In the genomic region with DNA sequence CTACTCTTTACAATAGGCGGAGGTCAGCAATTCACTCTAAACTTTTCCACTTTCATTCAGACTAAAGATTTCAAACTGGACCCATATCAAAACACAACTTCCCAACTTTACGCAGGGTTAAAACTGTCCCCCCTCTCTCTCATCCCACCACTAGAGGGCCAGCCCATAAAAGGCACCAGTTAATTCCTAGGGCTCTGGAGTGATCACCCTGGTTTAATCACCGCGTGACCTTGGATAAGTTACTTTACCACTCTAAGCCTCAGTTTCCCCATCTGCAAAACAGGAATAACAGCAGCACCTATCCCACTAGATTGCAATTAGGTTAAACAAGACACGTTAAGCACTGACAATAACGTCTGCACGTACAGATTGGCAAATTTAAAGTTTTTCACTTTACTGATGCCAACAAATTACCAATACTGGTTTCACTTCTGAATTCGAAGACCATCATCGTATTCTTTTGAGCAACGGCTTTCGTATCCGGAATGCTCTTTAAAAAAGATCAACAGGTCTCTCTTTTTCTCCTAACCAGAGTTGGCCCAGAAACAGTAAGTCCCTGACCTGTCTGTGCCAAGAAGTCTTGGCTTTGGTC, we compare ENCODE assay signal across 7 mouse cellular contexts. TPM values are rescaled to one million over a fixed set of nuclear protein-coding genes. Genes with fewer than 3 reads are reported as not detected.
DNase-seq lines count a peak whose midpoint lies in the region; ATAC-seq lines count a peak whose summit lies in the region.

No protein-coding gene starts in this region.

- H3K4me3 ChIP-seq in embryonic facial prominence, embryonic 14.5 days (ENCODE audit: low read depth, low read length) = peak overlapping the region; percentile 99
- H3K4me3 ChIP-seq in heart, embryonic 16.5 days (ENCODE audit: low read length) = peak overlapping the region; percentile 96
- H3K4me3 ChIP-seq in lung, embryonic 15.5 days = peak overlapping the region; percentile 75
- peak overlapping the region; percentile 90 for H3K4me3 ChIP-seq in neural tube, embryonic 15.5 days (replicated peaks)

- DNase-seq in MEL-GATA-1-ER (ENCODE audit: extremely low read depth, low read depth) = peak; percentile 53
- peak; percentile 34 for DNase-seq in adrenal gland, postnatal 25 days
- peak; percentile 76 for DNase-seq in embryonic facial prominence, embryonic 14.5 days (ENCODE audit: low spot score)
- DNase-seq in kidney, postnatal 10 days = peak; percentile 74

- peak overlapping the region; percentile 99 for H3K9ac ChIP-seq in embryonic facial prominence, embryonic 14.5 days (ENCODE audit: low read depth, low read length)
- peak overlapping the region; percentile 99 for H3K9ac ChIP-seq in heart, embryonic 16.5 days (ENCODE audit: low read length)
- peak overlapping the region; percentile 96 for H3K9ac ChIP-seq in lung, embryonic 15.5 days
- peak overlapping the region; percentile 90 for H3K9ac ChIP-seq in neural tube, embryonic 15.5 days (replicated peaks)

- no peaks in the 10 kb centered on the region for H3K27me3 ChIP-seq in embryonic facial prominence, embryonic 14.5 days (replicated peaks; ENCODE audit: control insufficient read depth, insufficient read depth, low read length)
- no peaks in the 10 kb centered on the region for H3K27me3 ChIP-seq in heart, embryonic 16.5 days (ENCODE audit: control insufficient read depth, insufficient read depth, low read length)
- H3K27me3 ChIP-seq in lung, embryonic 15.5 days = no peaks in the 10 kb centered on the region
- no peaks in the 10 kb centered on the region for H3K27me3 ChIP-seq in neural tube, embryonic 15.5 days (replicated peaks)

- no peak for ATAC-seq in embryonic facial prominence, embryonic 14.5 days (ENCODE audit: low read depth)
- peak; percentile 57 for ATAC-seq in heart, embryonic 16.5 days (replicated peaks; ENCODE audit: extremely low read depth, insufficient read depth, low FRiP score)
- ATAC-seq in lung, embryonic 15.5 days (ENCODE audit: borderline replicate concordance, extremely low read depth, low FRiP score, low TSS enrichment) = peak; percentile 59; the same call in 1 of the 2 replicates
- ATAC-seq in neural tube, embryonic 15.5 days (ENCODE audit: low FRiP score) = no peak

- peak overlapping the region; percentile 92 for H3K27ac ChIP-seq in embryonic facial prominence, embryonic 14.5 days (replicated peaks; ENCODE audit: low read depth, low read length)
- peak overlapping the region; percentile 92 for H3K27ac ChIP-seq in heart, embryonic 16.5 days (ENCODE audit: low read length)
- H3K27ac ChIP-seq in lung, embryonic 15.5 days = peak overlapping the region; percentile 95
- H3K27ac ChIP-seq in neural tube, embryonic 15.5 days (replicated peaks) = peak overlapping the region; percentile 92

- H3K9me3 ChIP-seq in embryonic facial prominence, embryonic 14.5 days (ENCODE audit: control insufficient read depth, low read length) = no peaks in the 10 kb centered on the region
- H3K9me3 ChIP-seq in heart, embryonic 16.5 days (replicated peaks; ENCODE audit: control insufficient read depth, low read length) = no peaks in the 10 kb centered on the region
- H3K9me3 ChIP-seq in lung, embryonic 15.5 days = no peaks in the 10 kb centered on the region
- no peaks in the 10 kb centered on the region for H3K9me3 ChIP-seq in neural tube, embryonic 15.5 days (replicated peaks)

- peaks cover 15% of the 10 kb centered on the region for H3K36me3 ChIP-seq in embryonic facial prominence, embryonic 14.5 days (ENCODE audit: control insufficient read depth, insufficient read depth, low read length)
- H3K36me3 ChIP-seq in heart, embryonic 16.5 days (ENCODE audit: control insufficient read depth, insufficient read depth) = peaks cover 7% of the 10 kb centered on the region; the same call in 1 of the 2 replicates
- peaks cover 12% of the 10 kb centered on the region for H3K36me3 ChIP-seq in lung, embryonic 15.5 days
- peaks cover 18% of the 10 kb centered on the region for H3K36me3 ChIP-seq in neural tube, embryonic 15.5 days

- WGBS in embryonic facial prominence, embryonic 14.5 days = 3% methylated on average over 12 of the region's 12 CpGs
- WGBS in heart, embryonic 16.5 days = 5% methylated on average over 12 of the region's 12 CpGs
- WGBS in lung, embryonic 15.5 days = 6% methylated on average over 12 of the region's 12 CpGs
- WGBS in neural tube, embryonic 15.5 days = 10% methylated on average over 12 of the region's 12 CpGs

- H3K4me2 ChIP-seq in embryonic facial prominence, embryonic 14.5 days (ENCODE audit: low read depth, low read length) = peak overlapping the region; percentile 68
- peak overlapping the region; percentile 83 for H3K4me2 ChIP-seq in heart, embryonic 16.5 days (ENCODE audit: low read depth, low read length)
- peak overlapping the region; percentile 76 for H3K4me2 ChIP-seq in lung, embryonic 15.5 days
- peak overlapping the region; percentile 74 for H3K4me2 ChIP-seq in neural tube, embryonic 15.5 days

- peaks cover 7% of the 10 kb centered on the region; the same call in 1 of the 2 replicates for H3K4me1 ChIP-seq in embryonic facial prominence, embryonic 14.5 days (ENCODE audit: control insufficient read depth, insufficient read depth, low read length)
- peaks cover 10% of the 10 kb centered on the region for H3K4me1 ChIP-seq in heart, embryonic 16.5 days (ENCODE audit: control insufficient read depth, insufficient read depth, low read length)
- H3K4me1 ChIP-seq in lung, embryonic 15.5 days = peaks cover 16% of the 10 kb centered on the region
- H3K4me1 ChIP-seq in neural tube, embryonic 15.5 days = peaks cover 24% of the 10 kb centered on the region

RNA-seq across cellular contexts. Expression of a gene that starts 1.0 kb away (rescaled TPM):
- total RNA-seq in adrenal gland, postnatal 25 days (2021) = 80.1 and 95.8 TPM in 2 replicates
- polyA plus RNA-seq in embryonic facial prominence, embryonic 14.5 days (2014; fragmentation: Nextera tagmentation; extraction: Ambion mirVana) = 14.1 and 14.8 TPM in 2 replicates
- polyA plus RNA-seq in heart, embryonic 16.5 days (2015; fragmentation: Nextera tagmentation; extraction: Ambion mirVana) = 16.1 and 18.0 TPM in 2 replicates
- polyA plus RNA-seq in lung, embryonic 15.5 days (2015; fragmentation: Nextera tagmentation; extraction: Ambion mirVana) = 16.4 and 16.5 TPM in 2 replicates
- polyA plus RNA-seq in neural tube, embryonic 15.5 days (2015; fragmentation: Nextera tagmentation; extraction: Ambion mirVana) = 17.4 and 17.9 TPM in 2 replicates

RNA-seq across cellular contexts. Expression of a gene that starts 25.1 kb away (rescaled TPM):
- total RNA-seq in adrenal gland, postnatal 25 days (2021) = 10.1 and 14.8 TPM in 2 replicates
- polyA plus RNA-seq in embryonic facial prominence, embryonic 14.5 days (2014; fragmentation: Nextera tagmentation; extraction: Ambion mirVana) = 22.1 and 25.0 TPM in 2 replicates
- polyA plus RNA-seq in heart, embryonic 16.5 days (2015; fragmentation: Nextera tagmentation; extraction: Ambion mirVana) = 6.2 and 6.6 TPM in 2 replicates
- 12.6 and 13.6 TPM in 2 replicates for polyA plus RNA-seq in lung, embryonic 15.5 days (2015; fragmentation: Nextera tagmentation; extraction: Ambion mirVana)
- 13.9 and 15.4 TPM in 2 replicates for polyA plus RNA-seq in neural tube, embryonic 15.5 days (2015; fragmentation: Nextera tagmentation; extraction: Ambion mirVana)

RNA-seq across cellular contexts. Expression of a gene that starts 30.7 kb away (rescaled TPM):
- total RNA-seq in adrenal gland, postnatal 25 days (2021) = 64.1 and 76.6 TPM in 2 replicates
- polyA plus RNA-seq in embryonic facial prominence, embryonic 14.5 days (2014; fragmentation: Nextera tagmentation; extraction: Ambion mirVana) = 96.7 and 111 TPM in 2 replicates
- polyA plus RNA-seq in heart, embryonic 16.5 days (2015; fragmentation: Nextera tagmentation; extraction: Ambion mirVana) = 47.0 and 48.9 TPM in 2 replicates
- polyA plus RNA-seq in lung, embryonic 15.5 days (2015; fragmentation: Nextera tagmentation; extraction: Ambion mirVana) = 83.2 and 86.8 TPM in 2 replicates
- 37.3 and 51.0 TPM in 2 replicates for polyA plus RNA-seq in neural tube, embryonic 15.5 days (2015; fragmentation: Nextera tagmentation; extraction: Ambion mirVana)

RNA-seq across cellular contexts. Expression of a gene that starts 47.8 kb away (rescaled TPM):
- 41.2 and 52.2 TPM in 2 replicates for total RNA-seq in adrenal gland, postnatal 25 days (2021)
- polyA plus RNA-seq in embryonic facial prominence, embryonic 14.5 days (2014; fragmentation: Nextera tagmentation; extraction: Ambion mirVana) = 49.7 and 50.5 TPM in 2 replicates
- 50.9 and 55.0 TPM in 2 replicates for polyA plus RNA-seq in heart, embryonic 16.5 days (2015; fragmentation: Nextera tagmentation; extraction: Ambion mirVana)
- 51.4 and 59.5 TPM in 2 replicates for polyA plus RNA-seq in lung, embryonic 15.5 days (2015; fragmentation: Nextera tagmentation; extraction: Ambion mirVana)
- 155 and 168 TPM in 2 replicates for polyA plus RNA-seq in neural tube, embryonic 15.5 days (2015; fragmentation: Nextera tagmentation; extraction: Ambion mirVana)

RNA-seq across cellular contexts. Expression of a gene that starts 52.7 kb away (rescaled TPM):
- total RNA-seq in adrenal gland, postnatal 25 days (2021) = 39.3 and 45.6 TPM in 2 replicates
- 26.6 and 29.3 TPM in 2 replicates for polyA plus RNA-seq in embryonic facial prominence, embryonic 14.5 days (2014; fragmentation: Nextera tagmentation; extraction: Ambion mirVana)
- 22.7 and 22.9 TPM in 2 replicates for polyA plus RNA-seq in heart, embryonic 16.5 days (2015; fragmentation: Nextera tagmentation; extraction: Ambion mirVana)
- 29.8 and 30.6 TPM in 2 replicates for polyA plus RNA-seq in lung, embryonic 15.5 days (2015; fragmentation: Nextera tagmentation; extraction: Ambion mirVana)
- 32.7 and 34.5 TPM in 2 replicates for polyA plus RNA-seq in neural tube, embryonic 15.5 days (2015; fragmentation: Nextera tagmentation; extraction: Ambion mirVana)

Comparison
In these comparisons a context has a peak if more than half of its experiments do, and no peak if none do; other contexts are left out.
1. ATAC-seq: peak in heart, embryonic 16.5 days (single experiment) and lung, embryonic 15.5 days (single experiment); none in embryonic facial prominence, embryonic 14.5 days (single experiment) and neural tube, embryonic 15.5 days (single experiment).
2. Peak in every context shown above with its lines, with median percentiles within 50 percentile points of each other: DNase-seq, H3K27ac ChIP-seq, H3K4me2 ChIP-seq, H3K4me3 ChIP-seq and H3K9ac ChIP-seq.